In genomic region chr17:4993840-4994503, GRCm38 (mm10) we compare ENCODE assay signal across 1 mouse cellular context.
TF ChIP-seq lines count a peak whose summit lies in the region.

Arid1b (plus strand) TSS chr17:4994332.

TF ChIP-seq in CH12.LX, 34 proteins besides CTCF, POLR2A, EP300 and RAD21 (continued from another document):
- TF ChIP-seq MAX (IDR thresholded peaks at IDR 0.05; ENCODE audit: low read length) (no peak), MXI1 (IDR thresholded peaks at IDR 0.05; ENCODE audit: low read depth, low read length) (peak; percentile 52; the same call in 1 of the 2 replicates), BHLHE40 (IDR thresholded peaks at IDR 0.05; ENCODE audit: low read depth, low read length) (peak; percentile 57), MEF2A (IDR thresholded peaks at IDR 0.05; ENCODE audit: borderline replicate concordance, low read depth, low read length) (peak; percentile 50; the same call in 1 of the 2 replicates), ZNF384 (IDR thresholded peaks at IDR 0.05; ENCODE audit: low read depth, low read length) (no peak), TCF12 (IDR thresholded peaks at IDR 0.05; ENCODE audit: low read depth, low read length) (0 out of 2 replicates have a peak, but pooled peaks have one; percentile 63), USF1 (IDR thresholded peaks at IDR 0.05; ENCODE audit: low read depth, low read length) (no peak), SIN3A (IDR thresholded peaks at IDR 0.05; ENCODE audit: low read length) (no peak; the same call in 1 of the 2 replicates)
